Mouse (Mus musculus): ENCODE data around the gene Fam129c.
A peak's percentile ranks its signal among the peaks of the same experiment; 100 is the strongest.

Gene Fam129c

DNA sequence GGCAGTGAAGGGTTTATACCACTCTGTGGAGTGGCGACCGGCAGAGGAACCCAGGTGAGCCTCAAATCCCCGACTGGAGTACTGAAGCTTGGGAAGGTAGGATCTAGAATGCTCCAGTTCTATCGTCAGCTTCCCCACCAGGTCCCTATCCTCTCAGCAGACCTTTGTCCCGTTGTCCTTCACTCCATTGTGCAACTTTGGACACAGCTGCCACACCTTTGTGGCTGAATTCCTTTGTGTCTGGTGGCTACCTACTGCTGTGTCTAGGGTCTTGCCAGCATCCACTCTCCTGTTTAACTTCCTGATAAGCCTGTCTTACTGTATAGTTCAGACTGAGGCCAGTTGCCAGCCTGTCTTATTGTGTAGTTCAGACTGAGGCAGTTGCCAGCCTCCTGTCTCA lies 14.7 kb downstream of the Fam129c start:
- DNase-seq = no peak

DNA sequence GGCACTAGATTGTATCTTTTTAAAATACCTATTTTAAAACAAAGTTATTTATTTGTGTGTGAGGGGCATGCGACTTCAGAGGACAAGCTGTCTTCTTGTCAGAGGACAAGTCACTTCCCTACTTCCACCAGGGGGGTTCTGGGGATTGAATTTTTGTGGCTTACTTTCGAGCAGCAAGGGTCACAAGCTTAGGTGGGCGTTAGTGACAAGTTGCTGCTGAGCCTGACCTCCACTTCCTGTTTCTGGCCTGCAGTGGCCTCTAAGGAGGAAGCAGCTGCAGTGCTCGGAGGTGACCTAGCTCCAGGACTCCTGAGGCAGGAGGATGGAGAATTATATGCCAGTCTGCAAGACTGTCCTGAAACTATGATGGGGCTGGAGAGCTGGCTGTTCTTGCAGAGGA lies 16.0 kb downstream of the Fam129c start:
- no peak for DNase-seq

DNA sequence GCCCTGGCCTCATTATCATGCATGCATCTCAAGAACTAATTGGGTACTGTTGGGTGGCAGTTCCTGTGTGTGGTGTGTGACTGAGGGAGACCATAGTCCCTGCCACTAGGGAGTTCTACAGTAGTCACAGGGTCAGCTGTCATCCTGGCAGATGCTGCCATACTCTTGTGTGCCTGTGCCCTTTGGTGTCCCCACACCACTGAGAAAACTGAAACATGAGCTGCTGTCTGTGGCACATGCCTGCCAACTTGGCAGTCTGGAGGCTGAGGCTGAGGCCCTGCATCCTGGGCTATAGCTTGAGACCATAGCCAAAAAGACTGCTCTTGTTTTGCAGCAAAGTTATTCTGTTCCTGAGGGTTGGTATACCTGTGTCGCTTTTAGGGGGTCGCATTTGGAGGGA lies 22.3 kb downstream of the Fam129c start:
- DNase-seq = no peak

DNA sequence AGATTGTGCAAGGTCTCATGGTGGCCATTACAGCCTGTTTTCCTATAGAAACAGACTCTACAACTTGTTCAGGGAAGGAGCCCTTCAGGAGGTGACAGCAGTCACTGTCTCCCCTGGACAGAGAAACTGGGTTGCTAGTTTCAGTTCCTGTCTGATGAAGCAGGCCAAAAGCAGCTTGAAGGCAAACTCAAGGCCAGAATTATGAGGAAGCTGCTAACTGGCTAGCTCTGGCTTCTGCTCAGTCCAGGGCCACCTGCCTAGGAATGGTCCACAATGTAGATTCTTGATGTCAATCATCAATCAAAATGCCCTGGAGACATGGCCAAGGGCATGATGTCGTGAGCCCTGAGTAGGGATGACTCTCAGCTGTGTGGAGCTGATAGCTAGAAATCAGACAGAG lies 27.6 kb downstream of the Fam129c start:
- peak in 1 of 2 experiments; percentile 19 for DNase-seq

DNA sequence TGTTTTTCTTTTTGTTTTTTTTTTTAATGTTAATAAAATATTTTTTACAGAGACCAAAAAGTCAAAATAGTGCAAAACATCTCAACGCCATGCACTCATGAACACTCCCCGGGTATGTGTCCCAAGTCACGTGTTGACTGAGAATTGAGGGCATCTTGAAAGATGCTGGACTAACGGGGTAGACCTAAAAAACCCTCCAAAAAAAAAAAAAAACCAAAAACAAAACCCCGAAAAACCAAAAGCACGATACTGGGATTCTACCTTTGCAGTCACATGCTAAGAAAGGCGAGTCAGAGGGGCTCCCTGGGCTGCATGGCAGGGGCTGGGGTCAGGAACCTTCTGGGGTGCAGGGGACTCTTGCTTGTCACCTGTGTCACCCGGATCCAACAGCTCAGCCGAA lies 29.3 kb downstream of the Fam129c start:
- peak in 1 of 2 experiments; percentile 17 for DNase-seq

- DNase-seq = peak in 1 of 2 experiments; percentile 27
Measured at GRCm38 (mm10) chr8:71627265-71628099, 30.0 kb downstream of the Fam129c start.

DNA sequence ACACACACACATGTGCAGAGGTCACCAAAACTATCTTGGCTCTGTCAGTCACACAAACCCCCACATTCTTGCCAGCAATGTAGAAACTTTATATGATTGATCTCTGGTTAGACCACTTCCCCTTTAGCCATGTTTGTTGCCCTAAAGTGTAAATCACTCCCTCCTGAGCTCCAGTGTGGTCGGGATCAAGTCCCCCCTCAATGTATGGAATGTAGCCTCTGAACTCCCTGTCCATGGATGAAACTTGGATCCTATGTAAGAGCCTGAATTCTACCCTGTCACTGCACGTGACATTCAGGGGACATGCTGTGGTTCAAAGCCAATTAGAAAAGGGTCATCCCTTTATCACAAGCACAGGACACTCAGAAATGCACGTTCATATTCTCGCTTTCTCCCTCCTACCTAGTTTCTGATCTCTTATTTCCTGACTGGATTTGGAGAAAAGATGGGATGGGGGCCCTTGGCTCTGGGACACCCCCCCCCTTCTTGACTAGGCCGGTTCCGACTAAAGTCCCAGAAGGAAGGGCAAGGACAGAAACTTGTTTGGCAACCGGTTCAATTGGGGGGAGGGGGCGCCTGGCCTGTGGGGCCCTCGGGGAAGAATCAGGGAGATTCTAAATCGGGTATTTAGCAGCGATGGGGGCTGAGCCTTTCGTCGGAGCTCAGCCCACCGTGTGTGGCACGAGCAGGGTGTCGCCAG lies 31.1 kb downstream of the Fam129c start:
- DNase-seq = peak in 1 of 2 experiments; percentile 49

DNA sequence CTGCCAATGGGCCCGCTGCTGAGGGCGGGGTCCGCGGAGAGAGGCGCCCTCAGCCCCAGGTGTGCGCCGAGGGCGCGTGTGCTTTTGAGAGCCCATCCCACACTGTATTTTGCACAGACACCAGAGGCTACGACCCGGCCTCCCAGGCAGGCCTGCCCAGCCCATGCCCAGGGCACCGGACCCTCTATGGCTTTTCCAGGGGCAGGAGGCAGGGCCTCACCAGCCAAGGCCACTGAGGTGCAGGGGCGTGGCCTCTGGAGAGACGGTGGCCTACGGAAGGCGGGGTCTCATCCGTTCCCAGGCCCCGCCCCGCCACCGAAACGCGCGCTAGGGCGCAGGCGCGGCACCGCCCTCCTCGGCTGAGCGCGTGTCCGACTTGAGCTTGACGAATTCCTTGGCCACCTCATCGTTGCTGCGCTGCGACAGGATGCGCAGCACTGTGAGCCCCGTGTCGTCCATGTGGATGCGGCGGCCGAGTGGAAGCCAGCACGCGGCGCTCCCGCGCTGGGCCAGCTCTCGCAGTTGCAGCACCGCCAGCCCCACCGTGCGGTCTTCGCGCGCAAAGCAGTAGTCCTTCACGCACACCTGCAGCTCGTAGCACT lies 31.7 kb downstream of the Fam129c start:
- DNase-seq = peak; percentile 93 to 94

GRCm38 (mm10) chr8:71629781-71630212 lies 32.3 kb downstream of the Fam129c start:
- DNase-seq = peak; percentile 52 to 59

DNA sequence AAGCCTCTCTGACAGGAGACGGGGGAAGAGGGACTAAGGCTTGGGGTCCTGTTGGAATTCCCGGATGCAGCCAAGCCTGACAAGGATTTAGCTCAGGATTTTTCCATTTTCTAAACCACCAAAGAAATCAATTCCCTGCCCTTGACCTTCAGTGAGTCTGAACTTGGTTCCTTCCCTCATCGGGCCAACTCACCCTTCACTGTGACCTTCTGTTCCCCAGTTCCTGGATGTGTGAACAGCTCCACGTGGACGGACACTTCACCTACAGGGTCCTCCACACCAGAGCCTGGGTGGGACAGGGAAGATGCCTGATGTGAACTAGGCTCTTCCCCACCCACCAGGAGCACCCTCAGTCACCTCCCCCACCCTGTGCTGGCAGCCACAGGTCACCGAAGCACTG lies 33.3 kb downstream of the Fam129c start:
- DNase-seq = no peak

- no peak for DNase-seq
Measured at GRCm38 (mm10) chr8:71631897-71632296, 34.4 kb downstream of the Fam129c start.

DNA sequence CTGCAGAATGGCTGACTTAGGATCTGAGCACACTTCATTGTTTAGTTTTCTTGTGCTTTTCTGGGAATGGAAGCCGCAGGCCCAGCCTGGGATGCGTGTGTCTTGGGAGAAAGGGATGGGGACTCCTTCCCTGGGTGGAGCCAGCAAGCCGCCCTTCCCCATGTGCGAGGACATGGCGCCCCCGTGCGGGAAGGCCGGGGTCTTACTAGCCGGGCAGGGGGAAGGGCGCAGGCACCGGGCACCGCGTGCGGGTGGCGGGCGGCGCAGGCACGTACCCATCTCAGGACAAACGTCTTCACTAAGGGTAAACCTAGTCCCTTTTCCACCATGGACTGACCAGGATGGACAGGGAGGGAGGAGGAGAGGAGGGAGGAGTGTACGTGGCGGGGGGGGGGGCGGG lies 35.7 kb downstream of the Fam129c start:
- DNase-seq = peak; percentile 44 to 65

DNA sequence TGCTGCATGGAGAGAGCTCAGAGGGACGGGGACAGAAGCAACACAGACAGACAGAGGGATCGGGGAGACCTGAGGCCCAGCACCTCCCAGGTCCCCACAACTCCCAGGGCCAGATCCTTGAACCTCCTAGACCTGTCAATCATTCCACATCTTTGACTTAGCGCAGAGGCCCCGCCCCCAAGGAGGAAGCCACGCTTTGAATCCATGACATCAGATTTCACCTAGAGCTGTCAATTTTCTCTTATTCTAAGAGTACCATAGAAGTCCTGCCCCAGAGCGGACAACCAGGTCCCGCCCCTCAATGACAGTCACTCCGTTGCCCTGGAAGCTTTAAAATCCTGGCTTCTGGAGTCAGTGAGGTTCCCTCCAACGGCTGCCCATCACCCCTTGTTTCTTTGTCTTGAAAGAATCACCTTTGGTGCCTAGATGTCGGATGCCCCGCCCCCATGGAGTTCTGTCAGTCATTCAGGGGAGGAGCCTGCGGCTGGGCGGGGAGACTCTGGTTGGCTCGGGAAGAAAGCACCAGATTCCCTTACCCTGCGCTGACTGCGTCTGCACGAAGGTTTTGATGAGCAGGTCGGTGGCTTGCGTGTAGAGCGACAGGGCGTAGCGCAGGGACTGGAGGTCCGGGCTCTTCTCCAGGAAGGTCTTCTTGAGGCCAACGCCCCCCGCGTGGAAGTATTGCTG lies 36.7 kb downstream of the Fam129c start:
- DNase-seq = peak; percentile 50 to 65

DNA sequence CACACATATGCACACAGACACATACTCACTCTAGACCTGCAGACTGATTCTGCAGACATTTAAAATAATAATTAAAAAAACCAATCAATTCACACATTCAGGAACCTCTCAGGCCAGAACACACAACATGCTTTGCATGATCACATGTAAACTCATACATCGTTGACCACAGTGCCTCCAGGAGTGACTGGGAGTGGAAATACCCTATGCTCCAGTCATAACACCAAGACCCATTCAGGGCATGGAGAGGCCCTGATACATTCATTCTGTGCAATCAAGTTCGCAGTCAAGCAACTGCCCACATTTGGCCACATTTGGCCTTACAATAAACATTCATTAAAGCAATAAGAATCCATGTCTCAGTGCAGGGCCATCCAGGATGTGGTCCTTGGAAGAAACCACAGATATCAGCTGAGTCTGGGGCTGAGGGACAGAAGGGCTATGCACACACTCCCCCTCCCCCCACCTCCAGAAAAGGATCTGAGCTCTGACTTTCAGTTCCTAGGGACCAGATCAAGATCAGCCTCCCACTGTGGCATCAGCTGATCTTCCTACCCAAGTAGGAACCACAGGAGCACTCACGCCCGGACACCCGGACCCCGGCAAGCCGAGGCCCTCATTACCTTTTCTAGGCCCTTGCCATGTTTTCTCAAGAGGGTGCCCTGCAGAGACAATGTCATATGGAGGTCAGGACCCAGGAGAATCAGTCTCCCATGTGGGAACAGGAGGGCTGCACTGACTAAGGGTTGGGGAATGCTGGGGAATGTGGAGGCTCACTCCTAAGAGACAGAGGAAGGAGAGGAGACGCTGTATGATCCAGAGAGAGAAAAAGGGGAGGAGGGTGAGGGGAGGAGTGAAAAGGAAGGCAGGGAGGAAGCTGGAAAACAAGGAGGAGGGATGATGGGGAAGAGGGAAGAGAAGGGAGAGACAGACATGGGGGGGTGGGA lies 40.0 kb downstream of the Fam129c start:
- DNase-seq = no peak

- peak in 1 of 2 experiments; percentile 41 for DNase-seq
Measured at GRCm38 (mm10) chr8:71638321-71638720, 40.9 kb downstream of the Fam129c start.

DNA sequence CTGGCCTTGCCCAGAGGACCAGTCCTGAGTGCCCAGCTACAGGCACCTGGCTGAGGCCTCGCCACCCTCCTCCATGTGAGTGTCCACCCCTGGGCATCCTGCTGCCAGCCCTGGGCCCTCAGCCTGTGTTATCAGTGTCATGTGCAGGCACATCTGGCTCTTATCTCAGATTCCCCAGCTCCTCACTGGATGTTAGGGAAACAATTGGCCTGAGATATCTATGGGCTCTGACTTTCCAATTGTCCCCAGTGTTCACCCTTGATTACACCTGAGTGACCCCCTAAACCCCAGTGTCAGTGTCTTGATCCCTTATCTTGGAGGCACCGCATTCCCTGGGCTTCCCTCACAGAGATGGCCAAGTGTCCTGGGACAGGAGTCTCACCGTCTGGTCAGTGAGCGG lies 41.9 kb downstream of the Fam129c start:
- DNase-seq = no peak

GRCm38 (mm10) chr8:71645510-71645909 lies 48.1 kb downstream of the Fam129c start:
- no peak for DNase-seq

DNA sequence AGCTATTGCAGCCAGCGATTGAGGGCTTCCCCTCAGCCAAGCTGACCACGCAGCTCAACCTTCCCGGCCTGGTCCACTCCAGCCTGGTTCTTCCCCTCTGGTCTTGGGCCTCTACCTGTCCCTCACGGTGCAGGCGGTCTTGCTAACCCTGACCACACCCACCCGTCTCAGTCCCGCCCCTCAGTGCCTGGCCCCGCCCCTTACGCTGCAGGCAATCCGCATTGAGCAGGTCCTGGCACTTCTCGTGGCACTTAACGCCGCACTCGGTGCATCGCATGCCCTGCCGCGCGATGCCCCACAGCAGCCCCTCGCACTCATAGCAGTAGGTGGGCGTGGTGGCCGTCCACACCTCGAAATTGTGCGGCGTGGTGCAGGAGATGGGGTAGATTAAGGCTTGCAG lies 57.2 kb downstream of the Fam129c start:
- DNase-seq = no peak
